In the genomic region with DNA sequence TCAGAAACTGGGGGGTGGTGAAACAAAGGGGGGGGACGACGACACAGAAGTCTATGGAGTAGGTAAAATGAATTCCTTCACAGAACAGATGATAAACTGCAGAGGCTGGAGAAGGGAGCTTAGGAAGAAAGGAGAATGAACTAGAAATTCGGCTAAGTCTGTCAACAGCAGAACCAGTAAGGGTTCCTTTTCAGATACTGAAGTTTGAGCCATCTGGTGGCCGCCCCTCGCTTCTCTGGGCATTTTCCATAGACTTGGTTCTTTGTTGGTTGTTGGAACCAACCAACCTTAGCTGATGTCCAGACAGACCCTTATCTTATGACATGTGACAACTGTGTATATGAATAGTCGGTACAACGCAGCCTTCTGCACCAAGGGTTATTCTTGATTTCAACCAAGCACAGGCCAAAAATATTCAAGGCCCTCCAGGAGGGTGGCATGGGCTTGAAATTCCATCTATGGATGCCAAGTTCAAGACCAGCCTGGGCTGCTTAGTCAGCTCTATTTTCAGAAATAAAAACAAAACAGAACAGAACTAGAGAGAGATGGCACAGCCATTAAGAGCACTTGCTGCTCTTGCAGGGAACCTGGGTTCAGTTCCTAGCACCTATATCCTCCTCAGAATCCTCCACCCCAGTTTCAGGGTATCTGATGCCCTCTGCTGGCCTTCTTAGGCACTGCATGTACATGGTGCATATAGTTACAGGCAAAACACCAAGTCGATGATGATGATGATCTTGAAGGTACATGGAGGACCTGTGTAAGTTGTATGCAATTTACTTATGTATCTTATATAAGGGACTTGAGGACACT, we compare ENCODE assay signal across 8 mouse cellular contexts. TPM values are rescaled to one million over a fixed set of nuclear protein-coding genes. Genes with fewer than 3 reads are reported as not detected.
DNase-seq lines count a peak whose midpoint lies in the region; ATAC-seq and TF ChIP-seq lines count a peak whose summit lies in the region.

No protein-coding gene starts in this region.

- peaks cover 10% of the 10 kb centered on the region for H3K4me1 ChIP-seq in heart, adult 2 months (ENCODE audit: control insufficient read depth, insufficient read depth, low read length)
- peaks cover 2 to 4% of the 10 kb centered on the region in 2 experiments; a peak in 2 of 4 replicates for H3K4me1 ChIP-seq in ES-E14 (ENCODE audit: control insufficient read depth in 2 of 2, insufficient read depth in 2 of 2, low read length in 2 of 2, poor library complexity in 1 of 2)
- peaks cover 24% of the 10 kb centered on the region; the same call in 1 of the 2 replicates for H3K4me1 ChIP-seq in forebrain, postnatal 0 days (ENCODE audit: insufficient read depth)
- peaks cover 33% of the 10 kb centered on the region for H3K4me1 ChIP-seq in limb, embryonic 14.5 days (ENCODE audit: control insufficient read depth, insufficient read depth, low read length)

- no peaks in the 10 kb centered on the region for H3K79me2 ChIP-seq in heart, adult 2 months (replicated peaks; ENCODE audit: control insufficient read depth, insufficient read depth, low read length)

- H3K27ac ChIP-seq in heart, adult 2 months = peak overlapping the region; percentile 98
- H3K27ac ChIP-seq in ES-E14 (ENCODE audit: insufficient read depth, low read depth, low read length, poor library complexity, severe bottlenecking) = peak overlapping the region; percentile 60; the same call in 1 of the 2 replicates
- H3K27ac ChIP-seq in forebrain, postnatal 0 days (ENCODE audit: low read depth, low read length) = peak overlapping the region; percentile 40; the same call in 1 of the 2 replicates
- H3K27ac ChIP-seq in limb, embryonic 14.5 days (replicated peaks; ENCODE audit: low read depth, low read length) = no peak overlapping the region

- no peaks in the 10 kb centered on the region for H3K9me3 ChIP-seq in ES-E14 (ENCODE audit: control insufficient read depth, insufficient read depth, low read depth, low read length)
- H3K9me3 ChIP-seq in forebrain, postnatal 0 days (ENCODE audit: low read length) = no peaks in the 10 kb centered on the region
- H3K9me3 ChIP-seq in limb, embryonic 14.5 days (ENCODE audit: control insufficient read depth, low read length) = no peaks in the 10 kb centered on the region

- peaks cover 9% of the 10 kb centered on the region; the same call in 1 of the 2 replicates for H3K36me3 ChIP-seq in heart, adult 2 months (ENCODE audit: control insufficient read depth, insufficient read depth, low read length)
- peaks cover 10% of the 10 kb centered on the region for H3K36me3 ChIP-seq in ES-E14 (ENCODE audit: control insufficient read depth, insufficient read depth, low read length, poor library complexity, severe bottlenecking)
- 0 out of 2 replicates have a peak, but pooled peaks cover 12% of the 10 kb centered on the region for H3K36me3 ChIP-seq in forebrain, postnatal 0 days (ENCODE audit: insufficient read depth)
- H3K36me3 ChIP-seq in limb, embryonic 14.5 days (ENCODE audit: control insufficient read depth, insufficient read depth, low read length) = peaks cover 26% of the 10 kb centered on the region

- peak overlapping the region; percentile 56 for H3K4me2 ChIP-seq in forebrain, postnatal 0 days (ENCODE audit: low read depth)
- peak overlapping the region; percentile 97 for H3K4me2 ChIP-seq in limb, embryonic 14.5 days (replicated peaks; ENCODE audit: low read depth, low read length, severe bottlenecking)

- intact Hi-C loops in heart, adult 2 months (cut with DNase I) = no loop called here
- intact Hi-C loops in heart, postnatal 25 days (cut with DNase I) = no loop called here

- peak; percentile 71 for TF ChIP-seq CTCF in heart, adult 2 months (IDR thresholded peaks at IDR 0.05)
- peak; percentile 72 for TF ChIP-seq CTCF in forebrain, postnatal 0 days (IDR thresholded peaks at IDR 0.05; ENCODE audit: low read depth)

- peak in 1 of 2 experiments; percentile 45 for DNase-seq in heart, adult 2 months
- DNase-seq in heart, postnatal 25 days (ENCODE audit: low spot score) = no peak
- peak; percentile 66 for DNase-seq in ES-E14 (ENCODE audit: low read depth, low spot score)
- no peak for DNase-seq in forebrain, postnatal 0 days
- no peak for DNase-seq in limb, embryonic 14.5 days (ENCODE audit: low spot score)
- DNase-seq in naive thymus-derived CD4-positive, alpha-beta T cell, adult 2 months (ENCODE audit: low read depth) = peak; percentile 82
- DNase-seq in layer of hippocampus, postnatal 36 days = no peak
- no peak for DNase-seq in layer of hippocampus, adult 9-11 months

- no peak for ATAC-seq in forebrain, postnatal 0 days
- no peak for ATAC-seq in limb, embryonic 14.5 days (ENCODE audit: low FRiP score, low read depth)

- peak overlapping the region; percentile 18 for H3K9ac ChIP-seq in heart, adult 2 months (ENCODE audit: low read depth, low read length)
- H3K9ac ChIP-seq in ES-E14 (ENCODE audit: insufficient read depth, low read depth, low read length, poor library complexity, severe bottlenecking) = peak overlapping the region; percentile 51; the same call in 1 of the 2 replicates
- H3K9ac ChIP-seq in forebrain, postnatal 0 days = no peak overlapping the region
- H3K9ac ChIP-seq in limb, embryonic 14.5 days (ENCODE audit: low read depth, low read length, severe bottlenecking) = peak overlapping the region; percentile 83; the same call in 1 of the 2 replicates

- H3K4me3 ChIP-seq in heart, adult 2 months = peak overlapping the region; percentile 61
- H3K4me3 ChIP-seq in ES-E14 (ENCODE audit: insufficient read depth in 1 of 2, low read depth in 1 of 2, low read length in 2 of 2, poor library complexity in 1 of 2, severe bottlenecking in 1 of 2) = peak overlapping the region in 1 of 2 experiments; percentile 78; a peak in 1 of 4 replicates
- H3K4me3 ChIP-seq in forebrain, postnatal 0 days (ENCODE audit: low read depth, low read length) = peak overlapping the region; percentile 70; the same call in 1 of the 2 replicates
- H3K4me3 ChIP-seq in limb, embryonic 14.5 days (replicated peaks; ENCODE audit: low read length) = peak overlapping the region; percentile 62

- TF ChIP-seq EP300 in heart, adult 2 months (IDR thresholded peaks at IDR 0.05; ENCODE audit: insufficient read depth, low read depth, low read length) = no peak

- 25% methylated on average over 8 of the region's 8 CpGs for WGBS in heart, adult 2 months
- 83% methylated on average over 8 of the region's 8 CpGs for WGBS in forebrain, postnatal 0 days
- 82% methylated on average over 8 of the region's 8 CpGs for WGBS in limb, embryonic 14.5 days

- in situ Hi-C loops in ES-E14 (cut with MboI; ENCODE audit: low sequenced_read_pairs in 2 of 2, unreplicated experiment in 2 of 2) = loop anchor here in 1 of 2 experiments (5.0 kb wide), 1 partner anchor 44 kb away; no protein-coding TSS in a partner anchor

- H3K27me3 ChIP-seq in heart, adult 2 months (ENCODE audit: control insufficient read depth, insufficient read depth, low read length) = no peaks in the 10 kb centered on the region
- H3K27me3 ChIP-seq in forebrain, postnatal 0 days (ENCODE audit: insufficient read depth, low read length) = no peaks in the 10 kb centered on the region
- H3K27me3 ChIP-seq in limb, embryonic 14.5 days (ENCODE audit: control insufficient read depth, insufficient read depth, low read length) = no peaks in the 10 kb centered on the region

- no peak for TF ChIP-seq POLR2A in heart, adult 2 months (IDR thresholded peaks at IDR 0.05; ENCODE audit: insufficient read depth, low read depth, low read length)
- TF ChIP-seq POLR2A in limb, embryonic 14.5 days (IDR thresholded peaks at IDR 0.05; ENCODE audit: borderline replicate concordance, extremely low read depth, insufficient read depth, insufficient read length) = no peak

RNA-seq across cellular contexts. Expression of a gene that starts 5.7 kb away (rescaled TPM):
- 10 to 100 TPM; 12.8 to 18.6 TPM for total RNA-seq in heart, adult 2 months (2021)
- polyA plus RNA-seq in heart, adult 2 months (2012; rRNA removed) = 18.9 and 21.3 TPM in 2 replicates
- total RNA-seq in heart, postnatal 25 days (2021) = 10 to 100 TPM; 11.9 to 16.6 TPM
- 23.2 and 29.9 TPM in 2 replicates for total RNA-seq in ES-E14 (2012; rRNA removed)
- total RNA-seq in forebrain, postnatal 0 days (2014; rRNA removed) = 29.5 and 38.9 TPM in 2 replicates
- 22.3 and 23.3 TPM in 2 replicates for polyA plus RNA-seq in forebrain, postnatal 0 days (2015; fragmentation: Nextera tagmentation; extraction: Ambion mirVana)
- polyA plus RNA-seq in limb, embryonic 14.5 days (2012; rRNA removed) = 47.2 and 56.2 TPM in 2 replicates
- polyA plus RNA-seq in limb, embryonic 14.5 days (2014; fragmentation: Nextera tagmentation; extraction: Ambion mirVana) = 26.0 and 26.3 TPM in 2 replicates
- total RNA-seq in layer of hippocampus, postnatal 36 days (2021) = 1 to 10 TPM; 7.4 to 9.5 TPM

RNA-seq across cellular contexts. Expression of a gene that starts 8.5 kb away (rescaled TPM):
- 10 to 100 TPM; 19.3 to 20.3 TPM for total RNA-seq in heart, adult 2 months (2021)
- polyA plus RNA-seq in heart, adult 2 months (2012; rRNA removed) = 27.7 and 38.0 TPM in 2 replicates
- total RNA-seq in heart, postnatal 25 days (2021) = 10 to 100 TPM; 19.2 to 20.1 TPM
- 202 and 391 TPM in 2 replicates for total RNA-seq in ES-E14 (2012; rRNA removed)
- 33.0 and 33.2 TPM in 2 replicates for total RNA-seq in forebrain, postnatal 0 days (2014; rRNA removed)
- 21.8 and 22.1 TPM in 2 replicates for polyA plus RNA-seq in forebrain, postnatal 0 days (2015; fragmentation: Nextera tagmentation; extraction: Ambion mirVana)
- 78.6 and 90.5 TPM in 2 replicates for polyA plus RNA-seq in limb, embryonic 14.5 days (2012; rRNA removed)
- polyA plus RNA-seq in limb, embryonic 14.5 days (2014; fragmentation: Nextera tagmentation; extraction: Ambion mirVana) = 40.0 and 43.4 TPM in 2 replicates
- total RNA-seq in layer of hippocampus, postnatal 36 days (2021) = 10 to 100 TPM; 32.0 to 37.4 TPM

RNA-seq across cellular contexts. Expression of a gene that starts 10.0 kb away (rescaled TPM):
- 1 to 10 TPM; 1.8 TPM for total RNA-seq in heart, adult 2 months (2021)
- polyA plus RNA-seq in heart, adult 2 months (2012; rRNA removed) = 5.3 and 5.6 TPM in 2 replicates
- total RNA-seq in heart, postnatal 25 days (2021) = 1 to 10 TPM; 2.3 to 2.8 TPM
- 24.7 and 43.0 TPM in 2 replicates for total RNA-seq in ES-E14 (2012; rRNA removed)
- 6.1 and 9.7 TPM in 2 replicates for total RNA-seq in forebrain, postnatal 0 days (2014; rRNA removed)
- polyA plus RNA-seq in forebrain, postnatal 0 days (2015; fragmentation: Nextera tagmentation; extraction: Ambion mirVana) = 13.1 and 15.6 TPM in 2 replicates
- 77.5 and 80.7 TPM in 2 replicates for polyA plus RNA-seq in limb, embryonic 14.5 days (2012; rRNA removed)
- polyA plus RNA-seq in limb, embryonic 14.5 days (2014; fragmentation: Nextera tagmentation; extraction: Ambion mirVana) = 49.5 and 56.4 TPM in 2 replicates
- total RNA-seq in layer of hippocampus, postnatal 36 days (2021) = 1 to 10 TPM; 1.5 to 2.2 TPM

RNA-seq across cellular contexts. Expression of a gene that starts 26.1 kb away (rescaled TPM):
- total RNA-seq in heart, adult 2 months (2021) = 100 to 1,000 TPM in 1 of 2 experiments, 10 to 100 TPM in 1; 99.4 to 116 TPM
- 164 and 176 TPM in 2 replicates for polyA plus RNA-seq in heart, adult 2 months (2012; rRNA removed)
- total RNA-seq in heart, postnatal 25 days (2021) = 100 to 1,000 TPM; 112 to 116 TPM
- total RNA-seq in ES-E14 (2012; rRNA removed) = 13.6 and 15.8 TPM in 2 replicates
- total RNA-seq in forebrain, postnatal 0 days (2014; rRNA removed) = 31.6 and 32.8 TPM in 2 replicates
- 56.7 and 66.3 TPM in 2 replicates for polyA plus RNA-seq in forebrain, postnatal 0 days (2015; fragmentation: Nextera tagmentation; extraction: Ambion mirVana)
- 53.9 and 68.4 TPM in 2 replicates for polyA plus RNA-seq in limb, embryonic 14.5 days (2012; rRNA removed)
- polyA plus RNA-seq in limb, embryonic 14.5 days (2014; fragmentation: Nextera tagmentation; extraction: Ambion mirVana) = 20.6 and 20.7 TPM in 2 replicates
- total RNA-seq in layer of hippocampus, postnatal 36 days (2021) = 10 to 100 TPM; 56.3 to 57.9 TPM

RNA-seq across cellular contexts. Expression of a gene that starts 29.8 kb away (rescaled TPM):
- 10 to 100 TPM; 13.2 to 13.3 TPM for total RNA-seq in heart, adult 2 months (2021)
- 4.2 and 8.3 TPM in 2 replicates for polyA plus RNA-seq in heart, adult 2 months (2012; rRNA removed)
- total RNA-seq in heart, postnatal 25 days (2021) = 10 to 100 TPM; 11.8 to 14.6 TPM
- total RNA-seq in ES-E14 (2012; rRNA removed) = 23.8 and 31.7 TPM in 2 replicates
- total RNA-seq in forebrain, postnatal 0 days (2014; rRNA removed) = 15.3 and 20.4 TPM in 2 replicates
- polyA plus RNA-seq in forebrain, postnatal 0 days (2015; fragmentation: Nextera tagmentation; extraction: Ambion mirVana) = 3.0 and 4.4 TPM in 2 replicates
- polyA plus RNA-seq in limb, embryonic 14.5 days (2012; rRNA removed) = 24.9 and 28.8 TPM in 2 replicates
- 12.2 and 13.9 TPM in 2 replicates for polyA plus RNA-seq in limb, embryonic 14.5 days (2014; fragmentation: Nextera tagmentation; extraction: Ambion mirVana)
- 10 to 100 TPM; 13.1 to 19.5 TPM for total RNA-seq in layer of hippocampus, postnatal 36 days (2021)

Comparison
In these comparisons a context has a peak if more than half of its experiments do, and no peak if none do; other contexts are left out.
1. DNase-seq: peak in ES-E14 (single experiment) and naive thymus-derived CD4-positive, alpha-beta T cell, adult 2 months (single experiment); none in heart, postnatal 25 days (single experiment), forebrain, postnatal 0 days (single experiment), limb, embryonic 14.5 days (single experiment), layer of hippocampus, postnatal 36 days (0 of 2) and layer of hippocampus, adult 9-11 months (single experiment).